Mouse (Mus musculus) liver, adult 2 months (tissue): ENCODE results near the gene Frmd4a. TPM values are rescaled to one million over a fixed set of nuclear protein-coding genes. Genes with fewer than 3 reads are reported as not detected.

Experiments used
- DNase-seq: peaks from one replicate; pipeline ENCODE4 v3.0.0-alpha.2; 2011; ENCODE audit warnings: low read depth, low spot score; ENCODE audit errors: extremely low read depth
- H3K27ac ChIP-seq: fragments of 200-500 bp; replicated peaks from 2 replicates; pipeline ENCODE4 v1.5.1; 2012; ENCODE audit warnings: low read depth, mild to moderate bottlenecking, control low read depth, inconsistent platforms, low read length; ENCODE audit not compliant: insufficient read depth
- H3K27me3 ChIP-seq: fragments of 200-500 bp; 2 replicates; pipeline ENCODE4 v1.6.1; 2012; ENCODE audit warnings: mild to moderate bottlenecking, moderate library complexity, low read length, inconsistent platforms; ENCODE audit not compliant: control insufficient read depth, insufficient read depth
- H3K36me3 ChIP-seq: fragments of 200-500 bp; 2 replicates; pipeline ENCODE4 v1.6.1; 2012; ENCODE audit warnings: low read length, inconsistent platforms; ENCODE audit not compliant: control insufficient read depth, insufficient read depth
- H3K4me1 ChIP-seq: fragments of 200-500 bp; 2 replicates; pipeline ENCODE4 v1.6.1; 2011; ENCODE audit warnings: low read length; ENCODE audit not compliant: control insufficient read depth, insufficient read depth
- H3K4me3 ChIP-seq: fragments of 200-500 bp; 2 replicates; pipeline ENCODE4 v1.5.1; 2011; ENCODE audit warnings: low read depth, mild to moderate bottlenecking, control low read depth, low read length, moderate library complexity; ENCODE audit not compliant: insufficient read depth
- H3K79me2 ChIP-seq: fragments of 200-500 bp; 2 replicates; pipeline ENCODE4 v1.6.1; 2012; ENCODE audit warnings: inconsistent platforms, mild to moderate bottlenecking, low read length, moderate library complexity; ENCODE audit not compliant: control insufficient read depth, insufficient read depth
- H3K9ac ChIP-seq: fragments of 200-500 bp; 2 replicates; pipeline ENCODE4 v1.6.1; 2012; ENCODE audit warnings: low read depth, mild to moderate bottlenecking, control low read depth, inconsistent platforms, low read length
- CTCF ChIP-seq: fragments of 200-500 bp; IDR thresholded peaks from 2 replicates; pipeline ENCODE4 v1.5.1; 2011; ENCODE audit warnings: low read depth, low read length, control low read depth
- POLR2A ChIP-seq: fragments of 200-500 bp; IDR thresholded peaks from 2 replicates; pipeline ENCODE4 v1.6.1; 2011; ENCODE audit warnings: low read length, control low read depth; ENCODE audit not compliant: insufficient read depth; ENCODE audit errors: extremely low read depth
- WGBS: fragments of 180-500 bp; shearing (Covaris S2); methylation state at CpG from one replicate; pipeline ENCODE4 v1.1.7; 2018; 5-methylcytosine and 5-hydroxymethylcytosine counted together
- polyA plus RNA-seq: library from polyadenylated mRNA; depleted of rRNA; stranded (reverse); fragments of >200 nt; gene quantifications from 2 replicates; pipeline ENCODE4 v1.2.3, GENCODE M21; 2012
- total RNA-seq: library from RNA; depleted of rRNA; stranded (reverse); fragments of >200 nt; gene quantifications from 2 replicates; pipeline ENCODE4 v1.2.3, GENCODE M21; 2014

Frmd4a gene
- total and polyA plus RNA-seq, 2 experiments: 2.1 to 3.1 TPM

- Histone ChIP-seq H3K4me3 (no peak overlapping the region), H3K9ac (no peak overlapping the region), H3K79me2 (no peaks in the 10 kb centered on the region), H3K27me3 (no peaks in the 10 kb centered on the region), H3K4me1 (no peaks in the 10 kb centered on the region), H3K36me3 (no peaks in the 10 kb centered on the region), H3K27ac (no peak overlapping the region)
- TF ChIP-seq POLR2A (no peak), CTCF (no peak)
- 84% methylated on average over 3 of the region's 3 CpGs for WGBS
- no peak for DNase-seq
Observed at GRCm38 (mm10) chr2:4302119-4302518, 284.6 kb downstream of the Frmd4a start.

- DNase-seq: no peak
- WGBS: 87% methylated on average over 6 of the region's 6 CpGs
Observed at GRCm38 (mm10) chr2:4307076-4307475, 289.6 kb downstream of the Frmd4a start.

GRCm38 (mm10) chr2:4314545-4314944 is 297.0 kb downstream of the Frmd4a start:
- Histone ChIP-seq H3K9ac (no peak overlapping the region), H3K27me3 (0 out of 2 replicates have a peak, but pooled peaks cover 2% of the 10 kb centered on the region), H3K79me2 (no peaks in the 10 kb centered on the region), H3K27ac (no peak overlapping the region), H3K36me3 (no peaks in the 10 kb centered on the region), H3K4me1 (no peaks in the 10 kb centered on the region), H3K4me3 (no peak overlapping the region)
- TF ChIP-seq CTCF: no peak
- TF ChIP-seq POLR2A: no peak
- WGBS: 68% methylated on average over 5 of the region's 5 CpGs
- no peak for DNase-seq

More at GRCm38 (mm10) chr2:4307076-4307475, 289.6 kb downstream of the Frmd4a start:
- H3K4me1 ChIP-seq: no peaks in the 10 kb centered on the region
- H3K27ac ChIP-seq: no peak overlapping the region
- H3K27me3 ChIP-seq: no peaks in the 10 kb centered on the region
- H3K79me2 ChIP-seq: no peaks in the 10 kb centered on the region
- H3K36me3 ChIP-seq: no peaks in the 10 kb centered on the region
- no peak overlapping the region for H3K9ac ChIP-seq
- no peak overlapping the region for H3K4me3 ChIP-seq
- TF ChIP-seq POLR2A: no peak
- TF ChIP-seq CTCF: no peak

- H3K4me3 ChIP-seq: no peak overlapping the region
- 0 out of 2 replicates have a peak, but pooled peaks cover 2% of the 10 kb centered on the region for H3K27me3 ChIP-seq
- 65% methylated on average over 2 of the region's 2 CpGs for WGBS
- no peak overlapping the region for H3K27ac ChIP-seq
- no peak overlapping the region for H3K9ac ChIP-seq
- TF ChIP-seq POLR2A: no peak
- TF ChIP-seq CTCF: peak; percentile 10; the same call in 1 of the 2 replicates
- H3K36me3 ChIP-seq: no peaks in the 10 kb centered on the region
- H3K4me1 ChIP-seq: no peaks in the 10 kb centered on the region
- H3K79me2 ChIP-seq: no peaks in the 10 kb centered on the region
- DNase-seq: no peak
Observed at GRCm38 (mm10) chr2:4316589-4316988, 299.1 kb downstream of the Frmd4a start.

GRCm38 (mm10) chr2:4318134-4318533 is 300.6 kb downstream of the Frmd4a start:
- H3K79me2 ChIP-seq: no peaks in the 10 kb centered on the region
- 50% methylated on average over 4 of the region's 4 CpGs for WGBS
- no peak overlapping the region for H3K27ac ChIP-seq
- no peaks in the 10 kb centered on the region for H3K36me3 ChIP-seq
- no peak overlapping the region for H3K4me3 ChIP-seq
- peak; percentile 17 for DNase-seq
- H3K4me1 ChIP-seq: no peaks in the 10 kb centered on the region
- H3K27me3 ChIP-seq: 0 out of 2 replicates have a peak, but pooled peaks cover 2% of the 10 kb centered on the region
- no peak for TF ChIP-seq POLR2A
- no peak for TF ChIP-seq CTCF
- H3K9ac ChIP-seq: no peak overlapping the region

GRCm38 (mm10) chr2:4326241-4327010 is 308.9 kb downstream of the Frmd4a start:
- no peak overlapping the region for H3K4me3 ChIP-seq
- 78% methylated on average over 9 of the region's 9 CpGs for WGBS
- no peak overlapping the region for H3K9ac ChIP-seq
- TF ChIP-seq CTCF: no peak
- no peak for TF ChIP-seq POLR2A
- H3K79me2 ChIP-seq: no peaks in the 10 kb centered on the region
- no peak overlapping the region; the same call in 1 of the 2 replicates for H3K27ac ChIP-seq
- no peaks in the 10 kb centered on the region for H3K27me3 ChIP-seq
- no peak for DNase-seq
- peaks cover 3% of the 10 kb centered on the region; the same call in 1 of the 2 replicates for H3K4me1 ChIP-seq
- H3K36me3 ChIP-seq: no peaks in the 10 kb centered on the region
